Mouse (Mus musculus) 416B (cell line): Measurements from ENCODE around the gene Slc2a6.
A peak's percentile ranks its signal among the peaks of the same experiment; 100 is the strongest.

Experiments
- DNase-seq: peaks from one replicate; pipeline ENCODE4 v3.0.0; 2011; ENCODE audit warnings: low read depth

The Slc2a6 gene

GRCm38 (mm10) chr2:27027618-27028436 lies at the start of gene Slc2a6:
Gene Slc2a6 (minus strand): TSS chr2:27027998.
- DNase-seq = peak; percentile 83

GRCm38 (mm10) chr2:27075485-27075884 lies 47.7 kb upstream of the Slc2a6 start:
- DNase-seq = peak; percentile 59

- DNase-seq = no peak
These were observed 47.0 kb upstream of the Slc2a6 start for GRCm38 (mm10) chr2:27074804-27075203.

GRCm38 (mm10) chr2:27073407-27073806 lies 45.6 kb upstream of the Slc2a6 start:
- DNase-seq = no peak

- DNase-seq = no peak
These were observed 44.2 kb upstream of the Slc2a6 start, which contains the start of gene Mymk for GRCm38 (mm10) chr2:27071978-27072377. Gene Mymk (minus strand): TSS chr2:27072179.

- DNase-seq = peak; percentile 33
These were observed 43.3 kb upstream of the Slc2a6 start for GRCm38 (mm10) chr2:27071137-27071536.

GRCm38 (mm10) chr2:27070247-27070813 lies 42.5 kb upstream of the Slc2a6 start:
- no peak for DNase-seq

- no peak for DNase-seq
These were observed 41.8 kb upstream of the Slc2a6 start for GRCm38 (mm10) chr2:27069646-27070045.

- no peak for DNase-seq
These were observed 40.2 kb upstream of the Slc2a6 start for GRCm38 (mm10) chr2:27067996-27068395.

GRCm38 (mm10) chr2:27067124-27067523 lies 39.3 kb upstream of the Slc2a6 start:
- no peak for DNase-seq

GRCm38 (mm10) chr2:27059187-27059586 lies 31.4 kb upstream of the Slc2a6 start:
- no peak for DNase-seq

GRCm38 (mm10) chr2:27058751-27059150 lies 31.0 kb upstream of the Slc2a6 start:
- no peak for DNase-seq

- DNase-seq = no peak
These were observed 30.5 kb upstream of the Slc2a6 start for GRCm38 (mm10) chr2:27058251-27058650.

GRCm38 (mm10) chr2:27049408-27049807 lies 21.6 kb upstream of the Slc2a6 start:
- DNase-seq = no peak

- no peak for DNase-seq
These were observed 18.4 kb upstream of the Slc2a6 start for GRCm38 (mm10) chr2:27045979-27046770.

- DNase-seq = no peak
These were observed 16.8 kb upstream of the Slc2a6 start for GRCm38 (mm10) chr2:27044641-27045040.

GRCm38 (mm10) chr2:27044166-27044565 lies 16.4 kb upstream of the Slc2a6 start:
- no peak for DNase-seq

GRCm38 (mm10) chr2:27043461-27043860 lies 15.7 kb upstream of the Slc2a6 start:
- DNase-seq = peak; percentile 66

GRCm38 (mm10) chr2:27042131-27042844 lies 14.5 kb upstream of the Slc2a6 start:
- DNase-seq = no peak

GRCm38 (mm10) chr2:27039286-27039685 lies 11.5 kb upstream of the Slc2a6 start:
- DNase-seq = peak; percentile 15

- DNase-seq = peak; percentile 52
These were observed 10.8 kb upstream of the Slc2a6 start for GRCm38 (mm10) chr2:27038596-27038995.

- no peak for DNase-seq
These were observed 9.2 kb upstream of the Slc2a6 start for GRCm38 (mm10) chr2:27037008-27037407.
